Mouse (Mus musculus) E14TG2a.4 (cell line): ENCODE measurements at regions not wholly inside any gene's neighbourhood (a gene's known extent, or its start where the extent isn't known, plus 50 kb on each side); places are given as distances from the start of the nearest gene placed in this dataset.

Source experiments
- H3K27me3 ChIP-seq: 2 replicates; pipeline ENCODE4 v1.6.1; 2014; ENCODE audit warnings: low read length, control low read depth; ENCODE audit not compliant: insufficient read depth
- H3K36me3 ChIP-seq: 2 replicates; pipeline ENCODE4 v1.6.1; 2014; ENCODE audit warnings: low read length, control low read depth; ENCODE audit not compliant: insufficient read depth
- H3K4me1 ChIP-seq: replicated peaks from 2 replicates; pipeline ENCODE4 v1.6.1; 2014; ENCODE audit warnings: low read depth, low read length, control low read depth
- H3K4me3 ChIP-seq: replicated peaks from 2 replicates; pipeline ENCODE4 v1.5.1; 2014; ENCODE audit warnings: mild to moderate bottlenecking, low read length
- H3K9me3 ChIP-seq: 2 replicates; pipeline ENCODE4 v1.6.1; 2014; ENCODE audit warnings: low read length, control low read depth
- CTCF ChIP-seq: conservative IDR thresholded peaks from 2 replicates; pipeline ENCODE4 v1.5.1; 2014; ENCODE audit warnings: low read length
- NANOG ChIP-seq: IDR thresholded peaks from 2 replicates; pipeline ENCODE4 v1.6.1; 2014; ENCODE audit warnings: borderline replicate concordance, low read length, mixed read lengths
- POU5F1 ChIP-seq: IDR thresholded peaks from 2 replicates; pipeline ENCODE4 v1.6.1; 2014; ENCODE audit warnings: low read length, borderline replicate concordance

DNA sequence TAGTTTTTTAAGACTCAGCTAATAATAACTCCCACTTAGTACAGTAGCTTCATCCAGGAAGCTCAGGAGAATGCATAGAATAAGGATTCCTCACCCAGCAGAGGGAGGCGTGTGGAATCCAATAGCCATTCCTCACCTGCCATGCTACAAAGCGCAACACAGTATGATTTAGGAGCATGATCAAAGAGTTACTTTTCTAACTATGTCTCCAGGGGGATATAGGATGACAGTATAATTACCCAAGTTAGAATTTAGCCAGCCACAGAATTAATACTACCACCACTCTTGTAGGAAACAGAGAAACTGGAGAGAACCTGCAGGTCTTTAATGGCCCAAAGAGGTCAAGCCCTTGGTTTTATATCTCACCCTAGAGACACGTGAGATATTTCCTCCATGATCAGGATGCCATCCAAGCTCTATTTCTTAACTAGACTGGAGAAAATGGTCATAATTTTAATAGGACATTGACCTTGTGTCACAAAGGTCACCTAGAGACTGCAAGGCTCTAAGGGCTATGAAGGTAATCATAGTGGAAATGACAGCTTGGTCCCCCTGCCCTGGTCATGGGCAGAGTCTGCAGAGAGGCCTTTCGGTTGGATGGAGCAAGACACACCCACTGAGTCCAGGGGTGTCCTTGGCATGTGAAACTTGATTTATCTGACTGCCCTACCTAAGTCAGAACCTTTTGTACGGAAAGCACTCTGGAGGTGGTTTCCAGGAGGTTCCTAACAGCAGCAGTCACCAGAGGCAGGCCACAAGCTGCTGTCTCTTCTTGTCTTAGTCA is 512.3 kb upstream of the Nox3 start:
- TF ChIP-seq NANOG (no peak), CTCF (no peak), POU5F1 (no peak)
- H3K4me3 ChIP-seq: no peak overlapping the region
- no peaks in the 10 kb centered on the region for H3K27me3 ChIP-seq
- no peaks in the 10 kb centered on the region for H3K36me3 ChIP-seq
- H3K4me1 ChIP-seq: no peaks in the 10 kb centered on the region
- H3K9me3 ChIP-seq: no peaks in the 10 kb centered on the region

DNA sequence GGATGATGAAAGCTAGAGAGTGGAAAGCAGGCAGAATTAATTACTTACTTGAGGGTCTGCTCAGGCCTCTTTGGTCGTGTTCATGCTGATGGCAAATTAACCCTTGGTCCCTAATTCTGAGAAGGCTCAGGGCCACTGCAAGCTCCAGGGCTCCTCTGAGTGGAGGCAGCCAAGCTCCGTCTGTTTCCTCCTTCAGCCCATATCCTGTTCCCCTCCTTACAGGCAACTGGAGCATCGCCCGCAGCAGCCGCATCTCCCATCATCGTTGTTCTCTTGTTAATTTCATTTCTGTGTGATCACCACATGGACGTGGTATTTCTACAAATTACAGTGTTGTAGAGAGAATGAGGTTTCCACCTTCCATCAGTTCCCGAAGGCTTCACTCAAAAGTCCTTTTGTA is 513.6 kb upstream of the Nox3 start:
- H3K9me3 ChIP-seq: no peaks in the 10 kb centered on the region
- H3K36me3 ChIP-seq: no peaks in the 10 kb centered on the region
- H3K27me3 ChIP-seq: no peaks in the 10 kb centered on the region
- no peak overlapping the region for H3K4me3 ChIP-seq
- no peak for TF ChIP-seq POU5F1
- TF ChIP-seq NANOG: no peak
- TF ChIP-seq CTCF: no peak
- H3K4me1 ChIP-seq: no peaks in the 10 kb centered on the region

- no peak overlapping the region for H3K4me3 ChIP-seq
- H3K36me3 ChIP-seq: no peaks in the 10 kb centered on the region
- H3K27me3 ChIP-seq: no peaks in the 10 kb centered on the region
- no peak for TF ChIP-seq CTCF
- no peak for TF ChIP-seq POU5F1
- no peak for TF ChIP-seq NANOG
- H3K4me1 ChIP-seq: no peaks in the 10 kb centered on the region
- H3K9me3 ChIP-seq: no peaks in the 10 kb centered on the region
Observed at GRCm38 (mm10) chr17:4212586-4212985, 516.5 kb upstream of the Nox3 start.

DNA sequence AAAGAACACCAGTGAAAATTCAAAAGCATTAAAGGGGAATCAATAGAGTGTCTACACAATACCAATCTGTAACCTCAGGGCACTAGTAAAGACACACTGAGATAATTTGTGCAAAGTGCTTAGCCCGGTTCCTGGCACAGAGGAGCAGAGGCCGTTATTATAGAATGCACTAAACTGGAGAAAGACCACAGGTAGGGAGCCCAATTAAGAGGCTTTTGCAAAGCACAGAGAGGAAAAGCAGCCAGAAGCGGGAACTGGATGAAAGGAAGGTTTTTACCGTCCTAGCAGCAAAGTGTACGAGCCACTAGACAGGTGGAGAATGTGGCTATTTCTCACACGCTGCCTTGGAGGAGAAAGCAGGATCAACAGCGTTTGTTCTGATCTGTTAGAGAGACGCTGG is 518.9 kb upstream of the Nox3 start:
- H3K9me3 ChIP-seq: no peaks in the 10 kb centered on the region
- H3K27me3 ChIP-seq: no peaks in the 10 kb centered on the region
- no peaks in the 10 kb centered on the region for H3K36me3 ChIP-seq
- no peak overlapping the region for H3K4me3 ChIP-seq
- H3K4me1 ChIP-seq: no peaks in the 10 kb centered on the region
- no peak for TF ChIP-seq NANOG
- no peak for TF ChIP-seq POU5F1
- no peak for TF ChIP-seq CTCF

GRCm38 (mm10) chr17:4216203-4216602 is 520.1 kb upstream of the Nox3 start:
- no peak for TF ChIP-seq CTCF
- TF ChIP-seq NANOG: no peak
- no peak for TF ChIP-seq POU5F1
- Histone ChIP-seq H3K36me3 (no peaks in the 10 kb centered on the region), H3K4me1 (no peaks in the 10 kb centered on the region), H3K9me3 (no peaks in the 10 kb centered on the region), H3K4me3 (no peak overlapping the region), H3K27me3 (no peaks in the 10 kb centered on the region)

DNA sequence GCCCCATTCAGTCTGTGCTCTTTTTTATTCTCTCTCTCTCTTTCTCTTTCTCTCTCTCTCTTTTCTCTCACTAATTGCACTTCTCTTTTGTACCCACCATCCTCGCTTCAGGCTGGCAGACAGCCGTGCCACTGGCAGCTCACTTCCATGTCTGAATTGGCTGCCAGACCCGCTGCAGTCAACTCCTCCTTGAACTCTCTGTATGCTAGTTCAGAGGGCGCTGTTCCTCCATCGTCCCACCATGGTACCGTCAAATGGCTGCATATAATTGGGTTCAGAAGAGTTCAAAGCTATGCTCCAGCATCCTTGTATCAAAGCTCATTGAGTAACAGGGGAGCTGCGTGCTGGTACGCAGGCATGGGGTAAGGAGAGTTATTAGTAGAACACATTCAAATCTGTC is 520.7 kb upstream of the Nox3 start:
- Histone ChIP-seq H3K4me1 (no peaks in the 10 kb centered on the region), H3K36me3 (no peaks in the 10 kb centered on the region), H3K4me3 (no peak overlapping the region), H3K9me3 (no peaks in the 10 kb centered on the region), H3K27me3 (no peaks in the 10 kb centered on the region)
- TF ChIP-seq POU5F1: no peak
- no peak for TF ChIP-seq CTCF

GRCm38 (mm10) chr17:4220661-4221360 is 524.8 kb upstream of the Nox3 start:
- H3K36me3 ChIP-seq: no peaks in the 10 kb centered on the region
- TF ChIP-seq NANOG: no peak
- no peak for TF ChIP-seq POU5F1
- no peak for TF ChIP-seq CTCF
- no peaks in the 10 kb centered on the region for H3K4me1 ChIP-seq
- H3K9me3 ChIP-seq: no peaks in the 10 kb centered on the region
- H3K27me3 ChIP-seq: no peaks in the 10 kb centered on the region
- no peak overlapping the region for H3K4me3 ChIP-seq

DNA sequence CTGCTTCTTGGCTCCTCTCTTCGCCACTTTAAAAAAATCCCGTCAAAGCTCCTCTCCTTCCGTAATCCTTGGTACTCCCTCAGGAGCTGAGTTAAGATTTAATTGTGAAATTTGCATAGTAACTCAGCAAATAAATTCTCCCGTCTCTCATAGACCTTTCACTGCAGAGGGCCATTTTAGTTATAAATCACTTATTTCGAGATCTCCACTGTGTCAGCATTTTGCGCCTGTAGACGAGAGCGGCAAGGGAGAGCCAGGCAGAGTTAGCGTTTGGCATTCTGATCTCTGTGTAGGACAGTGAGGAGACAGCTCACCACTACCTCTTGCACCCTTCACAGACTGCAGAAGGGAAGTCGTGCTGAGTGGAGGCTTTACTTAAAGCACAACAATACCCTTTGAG is 531.8 kb upstream of the Nox3 start:
- Histone ChIP-seq H3K36me3 (no peaks in the 10 kb centered on the region), H3K27me3 (no peaks in the 10 kb centered on the region), H3K4me3 (no peak overlapping the region), H3K4me1 (no peaks in the 10 kb centered on the region), H3K9me3 (no peaks in the 10 kb centered on the region)
- TF ChIP-seq CTCF (no peak), NANOG (no peak), POU5F1 (no peak)

- H3K4me3 ChIP-seq: no peak overlapping the region
- H3K4me1 ChIP-seq: no peaks in the 10 kb centered on the region
- no peaks in the 10 kb centered on the region for H3K27me3 ChIP-seq
- no peak for TF ChIP-seq POU5F1
- no peak for TF ChIP-seq NANOG
- TF ChIP-seq CTCF: no peak
- no peaks in the 10 kb centered on the region for H3K36me3 ChIP-seq
- no peaks in the 10 kb centered on the region for H3K9me3 ChIP-seq
Observed at GRCm38 (mm10) chr17:4229969-4230368, 533.9 kb upstream of the Nox3 start.
